Mouse (Mus musculus): ENCODE results near the gene Palm2.
"Not testable (repeated sequence)": the region's sequence is repeated elsewhere in the genome, so short reads cannot be mapped to it uniquely, and the experiment has no call there.

Palm2 gene

DNA sequence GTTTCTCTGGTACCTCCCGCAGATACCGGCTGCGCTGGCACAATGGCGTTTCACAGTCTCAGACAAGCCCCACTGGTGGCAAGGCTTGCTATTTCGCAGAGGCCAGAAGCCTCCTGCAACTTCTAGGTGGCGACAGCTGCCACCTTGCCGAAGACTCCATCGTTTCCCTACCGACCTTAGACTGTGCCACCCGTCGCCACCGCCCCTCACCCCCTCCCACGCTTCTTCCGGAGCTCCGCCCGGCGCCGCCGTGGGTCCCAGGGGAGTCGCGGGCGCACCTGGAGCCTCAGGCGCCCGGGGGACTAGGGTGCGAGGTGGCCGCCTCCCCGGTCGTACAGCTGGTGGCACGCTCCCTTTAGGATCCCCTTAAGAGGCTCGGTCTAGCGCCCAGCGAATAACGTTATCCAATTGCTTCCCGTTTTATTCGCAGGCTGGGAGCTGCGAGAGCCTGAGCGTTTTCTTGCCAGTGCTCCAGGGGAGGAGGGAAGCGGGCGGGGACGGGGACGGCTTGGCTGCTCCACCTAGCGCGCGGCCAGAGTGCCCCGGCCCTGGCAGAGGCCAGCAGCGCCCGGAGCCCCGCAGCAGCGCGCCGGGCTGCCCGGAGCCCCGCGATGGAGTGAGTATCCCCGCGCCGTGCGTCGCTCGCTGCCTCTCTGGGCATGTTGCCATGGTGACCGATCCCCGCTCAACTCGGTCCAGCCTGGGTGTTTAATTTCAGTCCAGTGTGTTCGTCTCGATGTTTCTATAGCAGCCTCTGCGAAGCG, at the start of gene Palm2:
Palm2 (plus strand) TSS at position 307 of the 764 bp plus-strand sequence.
- peak; percentile 57 for DNase-seq (ENCODE audit: low read depth)

DNA sequence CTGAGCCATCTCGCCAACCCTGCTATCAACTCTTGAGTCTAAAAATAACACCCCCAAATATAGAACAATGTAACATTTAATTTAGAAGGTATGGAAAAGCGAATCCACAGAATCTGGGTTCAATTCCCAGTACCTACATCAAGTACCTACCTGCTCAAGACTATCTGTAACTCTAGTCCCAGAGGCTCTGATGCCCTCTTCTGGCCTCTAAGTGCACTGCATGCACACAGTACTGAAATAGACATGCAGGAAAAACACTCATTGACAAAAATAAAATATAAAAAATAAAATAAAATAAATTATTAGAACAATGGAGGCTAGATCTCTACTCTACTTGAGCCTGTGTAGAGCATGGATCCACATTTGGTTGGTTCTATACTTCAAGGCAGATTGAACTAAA, 49.7 kb upstream of the Palm2 start:
- DNase-seq (ENCODE audit: low read depth), result peak; percentile 46

DNA sequence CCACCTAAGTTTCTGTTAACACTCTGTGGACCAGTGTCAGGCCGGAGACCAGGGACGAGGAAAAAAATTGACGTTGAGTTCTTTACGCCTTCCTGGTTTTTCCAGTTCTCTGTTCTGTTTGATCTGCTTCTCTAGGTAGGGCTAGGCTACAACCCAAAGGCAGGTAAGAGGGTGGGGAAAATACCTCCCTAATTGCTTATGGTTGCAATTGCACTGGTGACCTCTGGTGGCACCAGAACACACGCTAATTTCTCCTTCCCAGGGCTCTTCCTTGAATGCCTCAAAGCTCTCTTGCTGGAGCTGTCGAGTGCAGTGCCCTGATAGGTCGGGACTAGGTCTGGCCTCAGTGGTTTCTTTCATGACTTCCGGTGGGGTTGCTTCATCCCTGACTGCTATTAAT, 42.9 kb upstream of the Palm2 start:
- no peak for DNase-seq (ENCODE audit: low read depth)

DNA sequence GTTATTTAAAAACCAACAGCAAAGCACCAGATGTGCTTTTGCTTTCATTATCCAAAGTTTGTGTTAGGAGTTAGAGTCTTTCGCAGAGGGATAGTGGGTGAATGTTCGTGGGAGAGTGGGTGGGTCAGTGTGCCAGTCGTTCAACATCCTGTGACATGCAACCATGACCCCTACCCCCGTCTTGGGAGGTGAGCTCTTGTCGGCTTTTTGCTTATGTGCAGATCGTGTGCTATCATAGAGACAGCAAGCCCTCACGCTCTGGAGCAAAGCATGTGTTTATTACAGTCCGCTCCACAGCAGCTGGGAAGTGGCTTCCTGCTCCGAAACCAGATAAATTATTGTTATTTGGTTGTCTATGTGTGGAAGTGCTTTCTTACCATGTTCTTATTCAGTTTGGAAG, 37.6 kb upstream of the Palm2 start:
- DNase-seq (ENCODE audit: low read depth), result no peak

DNA sequence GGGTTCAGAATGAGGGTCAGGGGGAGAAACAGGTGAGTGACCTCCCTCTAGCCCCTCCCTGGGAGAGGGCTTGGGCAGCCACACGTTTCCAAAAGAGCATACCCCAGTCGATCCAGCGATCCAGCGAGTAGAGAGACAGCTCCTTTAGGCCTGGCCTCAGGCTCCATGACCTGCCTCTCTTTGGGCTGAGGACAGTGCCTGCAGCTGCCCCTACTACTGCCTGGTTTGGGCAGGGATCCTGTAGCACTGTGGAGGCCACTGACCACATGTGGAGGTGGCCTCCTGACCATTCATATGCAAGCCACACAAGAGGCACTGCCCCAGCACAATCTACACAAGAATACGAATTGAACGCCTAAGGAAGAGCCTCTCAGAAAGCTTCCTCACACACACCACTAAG, 21.7 kb upstream of the Palm2 start:
- not testable (repeated sequence) for DNase-seq (ENCODE audit: low read depth)

DNA sequence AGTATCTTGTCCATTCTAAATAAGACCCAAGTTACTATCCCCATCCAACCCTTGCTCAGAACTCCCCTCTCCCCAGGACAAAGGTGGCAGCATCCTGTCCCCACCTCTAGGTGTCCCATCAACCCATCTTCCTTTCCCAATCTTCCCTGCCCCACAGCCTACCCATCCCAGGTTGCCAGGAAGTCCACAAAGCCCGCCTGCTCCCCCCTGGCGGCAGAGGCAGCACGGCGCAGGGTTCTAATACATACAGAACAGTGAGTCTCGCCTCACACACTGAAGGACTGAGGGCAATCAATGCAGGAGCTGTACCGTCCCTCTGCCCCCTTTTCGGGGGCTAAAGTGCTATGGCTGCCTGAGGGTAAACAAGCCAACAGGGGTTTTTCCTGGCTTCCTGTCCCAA, 21.0 kb upstream of the Palm2 start:
- DNase-seq (ENCODE audit: low read depth), result no peak

DNA sequence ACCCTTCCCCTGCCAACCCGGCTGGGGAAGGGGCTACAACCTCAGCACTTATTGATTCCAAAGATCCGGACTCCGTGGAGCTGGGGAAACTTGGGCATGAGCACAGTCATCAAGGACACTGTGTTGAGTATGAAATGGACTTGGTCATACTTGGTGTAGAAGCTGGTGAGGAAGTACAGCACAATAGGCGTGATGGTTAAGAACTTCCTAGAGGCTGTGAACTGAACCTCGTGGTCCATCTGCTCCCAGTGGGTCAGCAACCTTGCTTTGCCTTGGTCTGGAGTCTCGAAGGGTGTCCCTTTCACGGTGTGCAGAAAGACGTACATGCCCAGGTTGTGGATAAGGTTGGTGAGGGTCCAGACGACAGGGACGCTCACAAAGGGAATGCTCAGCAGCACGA, 20.4 kb upstream of the Palm2 start:
- not testable (repeated sequence) for DNase-seq (ENCODE audit: low read depth)

DNA sequence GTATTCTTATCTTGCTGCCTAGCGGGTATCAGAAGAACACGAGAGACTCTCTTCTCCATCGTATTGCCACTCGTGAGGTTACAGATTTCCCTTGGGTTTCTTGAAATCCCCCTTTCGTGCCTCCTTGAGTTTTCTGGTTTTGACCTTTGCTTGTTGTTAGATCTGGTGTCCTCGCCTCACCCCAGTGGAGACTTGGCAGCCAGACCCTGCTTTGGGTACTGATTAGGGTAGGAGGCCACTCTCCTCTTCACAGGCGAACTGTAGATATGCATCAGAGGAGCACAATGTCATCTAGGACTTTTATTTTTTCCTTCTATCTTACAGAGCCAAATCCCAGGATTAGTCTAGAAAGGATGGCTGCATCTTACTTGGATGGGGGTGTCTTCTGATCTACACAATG, 10.0 kb upstream of the Palm2 start:
- no peak for DNase-seq (ENCODE audit: low read depth)

DNA sequence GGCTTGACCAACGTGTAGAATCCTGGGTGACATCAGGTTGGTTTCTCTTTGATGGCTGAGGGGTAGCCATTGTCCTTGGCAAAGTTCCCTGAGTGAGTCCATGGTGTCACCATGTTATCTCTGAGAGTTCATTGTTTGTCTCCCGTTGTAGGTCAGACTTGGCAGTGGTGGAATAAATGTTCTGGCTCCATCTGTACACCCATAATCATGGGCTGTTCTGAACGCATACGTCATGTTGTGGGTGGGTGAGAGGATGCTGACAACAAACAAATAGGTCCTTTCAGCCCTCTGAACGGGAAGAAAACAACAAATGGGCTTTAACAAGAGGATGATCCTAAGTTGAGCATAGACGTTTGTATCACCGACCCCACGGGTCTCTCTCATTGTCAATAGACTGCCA, 5.7 kb upstream of the Palm2 start:
- DNase-seq (ENCODE audit: low read depth), result no peak

DNA sequence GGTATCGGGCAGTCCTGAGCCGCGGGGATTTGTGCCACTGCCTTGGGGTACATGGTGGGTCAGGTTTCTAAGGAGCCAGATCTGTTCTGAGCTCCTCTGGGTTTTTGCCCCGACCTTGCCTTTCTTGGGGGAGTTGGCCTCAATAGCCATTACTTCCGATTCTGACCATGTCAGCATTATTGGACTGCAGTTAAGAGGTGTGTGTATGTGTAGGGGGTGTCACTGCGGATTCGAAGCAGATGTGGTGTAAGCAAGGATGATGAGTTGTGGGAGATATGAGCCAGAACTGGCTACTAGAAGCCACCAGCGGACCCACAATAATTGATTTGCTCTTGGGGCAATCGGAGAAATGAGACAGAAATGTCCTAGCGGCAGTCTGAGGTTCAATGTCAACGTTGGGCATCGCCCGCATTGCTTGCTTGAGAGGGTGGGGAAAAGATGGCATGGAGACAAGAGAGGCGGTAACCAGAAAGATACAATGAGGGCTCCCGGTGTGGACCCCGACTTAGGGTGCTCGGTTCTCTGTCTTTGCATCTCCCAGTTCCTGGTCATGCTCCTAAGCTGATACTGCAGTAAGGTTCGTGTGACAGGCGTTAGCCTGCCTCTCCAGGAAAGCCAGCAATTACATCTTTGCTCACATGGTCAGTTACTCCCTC, 786 bp downstream of the Palm2 start:
- DNase-seq (ENCODE audit: low read depth), result no peak

DNA sequence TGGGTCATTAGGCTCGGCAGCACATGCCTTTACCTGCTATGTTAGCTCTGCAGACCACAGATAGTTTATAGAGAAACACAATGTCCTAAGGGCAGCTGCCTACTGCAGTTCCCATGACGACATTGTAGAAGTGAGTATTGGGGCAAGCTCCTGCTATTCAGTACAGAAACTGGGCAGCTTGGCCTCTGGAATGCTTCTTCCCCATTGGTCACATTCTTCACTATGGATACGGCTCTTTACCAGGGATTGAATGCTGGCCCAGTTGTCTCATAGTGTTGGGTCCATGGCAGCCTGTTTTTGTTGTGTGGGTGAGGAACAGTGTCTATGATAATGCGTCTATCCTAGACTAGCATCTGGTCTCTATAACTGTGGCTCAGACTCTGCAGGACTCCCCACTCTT, 2.2 kb downstream of the Palm2 start:
- no peak for DNase-seq (ENCODE audit: low read depth)

DNA sequence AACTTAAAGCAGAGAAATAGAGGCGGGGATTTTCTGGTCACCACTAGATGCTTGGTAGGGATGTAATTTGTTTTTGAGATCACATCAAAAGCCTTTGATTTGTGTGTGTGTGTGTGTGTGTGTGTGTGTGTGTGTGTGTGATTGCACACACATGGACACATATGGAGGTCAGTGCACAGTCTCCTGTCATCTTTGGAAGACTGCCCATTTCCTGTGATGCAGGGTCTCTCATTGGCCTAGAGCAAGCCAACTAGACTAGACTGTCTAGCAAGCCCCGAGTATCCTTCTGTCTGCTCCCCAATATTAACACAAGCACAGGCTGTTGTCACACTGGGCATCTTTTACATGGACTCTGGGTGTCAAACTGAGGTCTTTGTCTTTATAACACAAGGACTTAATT, 12.0 kb downstream of the Palm2 start:
- DNase-seq (ENCODE audit: low read depth), result no peak

DNA sequence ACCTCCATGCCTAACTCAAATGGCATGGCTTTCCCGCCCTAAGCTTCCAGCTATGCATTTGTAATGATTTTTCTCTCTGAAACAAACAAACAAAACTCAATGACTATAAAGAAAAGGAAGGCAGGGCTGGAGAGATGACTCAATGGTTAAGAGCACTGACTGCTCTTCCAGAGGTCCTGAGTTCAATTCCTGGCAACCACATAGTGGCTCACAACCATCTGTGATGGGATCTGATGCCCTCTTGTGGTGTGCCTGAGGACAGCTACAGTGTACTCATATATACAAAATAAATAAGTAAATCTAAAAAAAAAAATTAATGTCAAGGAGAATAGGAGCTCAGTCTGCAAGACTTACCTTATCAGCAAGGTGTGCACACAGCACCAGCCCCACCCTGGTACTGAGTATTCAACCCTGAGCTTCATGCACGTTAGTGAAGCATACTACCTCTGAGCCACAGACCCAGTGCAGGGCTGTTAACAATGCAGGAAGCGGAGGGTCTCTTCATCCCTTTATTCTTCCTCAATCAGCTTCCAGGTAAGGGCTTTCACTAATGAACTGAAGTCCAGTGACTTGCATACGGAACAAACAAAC, 12.9 kb downstream of the Palm2 start:
- no peak for DNase-seq (ENCODE audit: low read depth)

DNA sequence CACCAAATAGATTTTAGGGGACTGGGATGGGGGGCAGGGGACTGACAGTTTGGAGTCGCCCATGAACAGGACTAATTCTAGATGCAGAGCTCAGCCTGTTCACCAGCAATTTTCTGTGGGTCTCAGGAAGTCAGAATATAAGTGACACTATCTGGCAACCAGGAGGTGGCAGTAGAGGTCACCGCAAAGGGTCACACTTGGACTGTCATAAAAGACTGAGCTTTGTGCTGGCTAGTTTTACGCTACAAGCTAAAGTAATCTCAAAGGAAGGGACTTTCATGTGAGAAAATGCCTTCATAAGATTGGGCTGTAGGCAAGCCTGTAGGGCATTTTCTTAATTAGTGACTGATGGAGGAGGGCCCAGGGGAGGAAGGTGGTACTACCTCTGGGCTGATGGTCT, 17.8 kb downstream of the Palm2 start:
- DNase-seq (ENCODE audit: low read depth), result peak; percentile 77

DNA sequence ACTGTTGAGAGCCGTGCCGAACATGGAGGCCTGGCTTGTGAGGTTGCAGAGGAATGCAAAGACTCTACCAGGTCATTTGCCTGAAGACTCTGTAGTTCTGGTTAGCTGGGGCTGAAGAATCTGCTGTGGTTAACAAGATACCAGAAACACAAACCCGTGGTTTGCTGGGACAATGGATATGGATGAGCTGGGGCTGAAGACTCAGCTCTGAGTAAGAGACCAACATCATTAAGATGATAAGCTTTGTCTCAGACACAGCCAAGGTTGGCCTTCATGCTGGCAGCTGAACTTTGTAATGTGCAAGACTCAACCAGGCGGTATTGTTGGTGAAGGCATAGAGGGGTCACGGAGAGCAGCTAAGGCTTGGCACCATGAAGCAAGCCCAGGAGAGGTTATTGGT, 18.6 kb downstream of the Palm2 start:
- no peak for DNase-seq (ENCODE audit: low read depth)

DNA sequence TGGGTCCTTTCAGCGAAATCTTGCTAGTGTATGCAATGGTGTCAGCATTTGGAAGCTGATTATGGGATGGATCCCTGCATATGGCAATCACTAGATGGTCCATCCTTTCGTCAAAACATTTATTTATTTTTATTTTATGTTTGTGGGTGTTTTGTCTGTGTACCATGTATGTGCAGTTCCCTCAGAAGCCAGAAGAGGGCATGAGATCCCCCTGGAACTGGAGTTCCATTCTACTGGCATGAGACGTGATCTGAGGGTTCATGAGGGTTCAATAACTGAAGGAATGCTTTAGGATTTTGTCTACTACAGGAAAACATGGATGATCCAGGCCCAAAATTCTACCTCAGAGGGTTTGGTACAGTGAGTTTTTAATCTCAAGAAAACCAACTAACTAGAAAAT, 28.3 kb downstream of the Palm2 start:
- DNase-seq (ENCODE audit: low read depth), result peak; percentile 72

DNA sequence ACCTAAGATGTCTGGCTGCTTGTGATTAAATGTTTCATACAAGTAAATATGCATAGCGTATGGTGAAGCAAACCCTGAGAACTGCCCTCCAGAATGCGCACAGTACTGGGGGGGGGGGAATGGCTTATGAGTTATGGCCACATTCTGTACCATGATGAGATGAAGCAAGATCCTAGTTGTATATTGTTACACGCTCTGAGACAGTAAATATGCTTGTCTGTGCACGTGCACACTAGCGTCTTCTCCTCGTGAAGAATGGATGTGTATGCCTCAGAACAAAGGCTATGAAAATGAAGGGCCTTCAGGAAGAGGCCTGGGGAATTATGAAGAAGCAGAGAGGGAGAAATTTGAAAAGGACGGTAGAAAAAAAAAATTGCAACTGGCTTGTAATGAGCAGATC, 48.4 kb downstream of the Palm2 start:
- no peak for DNase-seq (ENCODE audit: low read depth)

DNA sequence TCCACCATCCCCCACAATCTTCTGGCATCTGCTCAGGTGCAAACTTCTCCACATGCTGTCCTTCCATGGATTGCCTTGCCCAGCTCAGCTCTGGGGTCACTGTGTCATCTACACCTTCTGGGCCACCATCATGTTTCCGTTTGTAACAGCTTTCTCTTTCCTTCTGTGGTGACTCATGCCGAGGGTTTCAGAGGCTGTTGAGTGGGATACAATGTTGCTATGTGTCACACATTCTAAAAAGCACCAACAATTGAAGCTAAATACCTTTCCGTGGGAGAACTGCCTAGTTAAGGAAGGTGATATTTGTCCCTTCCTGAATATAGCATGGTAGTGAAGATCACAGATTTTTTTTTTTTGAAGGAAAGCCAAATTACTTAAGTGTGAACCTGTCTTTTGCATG, 52.3 kb downstream of the Palm2 start:
- no peak for DNase-seq (ENCODE audit: low read depth)

DNA sequence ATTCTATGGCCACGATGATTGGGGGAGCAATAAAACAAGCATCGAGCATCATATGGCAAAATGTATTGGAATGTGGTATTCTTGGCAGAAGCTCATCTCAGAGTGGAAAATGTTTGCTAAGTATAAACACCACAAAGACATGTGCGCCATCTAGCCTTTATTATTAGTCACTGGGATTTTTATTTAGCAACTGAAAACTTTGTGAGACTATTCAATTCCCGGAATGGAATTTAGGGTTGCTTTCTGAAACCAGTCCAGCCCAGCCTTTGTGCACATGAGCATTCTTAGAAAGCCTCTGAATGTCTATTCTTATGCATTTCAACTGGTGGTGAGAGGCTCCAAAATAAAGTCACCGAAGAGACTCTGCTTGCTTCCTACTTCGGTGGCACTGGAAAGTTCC, 55.8 kb downstream of the Palm2 start:
- peak; percentile 90 for DNase-seq (ENCODE audit: low read depth)

DNA sequence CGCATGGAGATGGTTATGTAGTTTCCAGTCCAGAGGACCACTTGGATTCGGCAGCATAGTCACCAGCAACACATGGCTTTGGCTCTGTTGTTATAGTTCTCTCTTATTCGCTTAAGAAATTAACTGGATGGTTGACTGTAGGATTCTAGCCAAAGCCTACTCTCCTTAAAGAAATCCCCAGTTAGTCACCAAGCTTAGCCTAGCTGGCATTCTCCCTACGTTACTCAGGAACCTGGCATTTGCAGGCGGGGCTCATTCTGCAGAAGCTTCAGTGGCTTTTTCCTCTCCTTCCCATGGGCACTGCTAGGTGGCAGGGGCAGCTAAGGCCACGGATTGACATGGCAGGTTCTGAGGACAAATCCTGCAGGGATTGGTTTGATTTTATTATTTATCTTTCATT, 70.7 kb downstream of the Palm2 start:
- peak; percentile 81 for DNase-seq (ENCODE audit: low read depth)

DNA sequence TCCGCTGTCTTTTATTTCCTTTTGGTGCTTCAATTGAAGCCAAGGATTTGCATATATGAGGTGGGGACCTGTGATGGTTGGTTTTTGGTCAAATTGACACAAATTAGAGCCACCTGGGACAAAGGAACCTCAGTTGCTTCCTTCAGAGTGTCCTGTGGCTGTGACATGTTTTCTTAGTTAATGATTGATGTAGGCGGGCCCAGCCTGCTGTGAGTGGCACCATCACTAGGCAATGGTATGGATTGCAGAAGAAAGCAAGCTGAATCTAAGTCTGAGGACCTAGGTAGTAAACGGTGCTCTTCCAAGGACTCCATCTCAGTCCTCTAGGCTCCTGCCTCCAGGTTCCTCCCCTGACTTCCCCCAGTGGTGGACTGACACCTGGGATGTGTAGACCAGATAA, 76.5 kb downstream of the Palm2 start:
- DNase-seq (ENCODE audit: low read depth), result no peak

DNA sequence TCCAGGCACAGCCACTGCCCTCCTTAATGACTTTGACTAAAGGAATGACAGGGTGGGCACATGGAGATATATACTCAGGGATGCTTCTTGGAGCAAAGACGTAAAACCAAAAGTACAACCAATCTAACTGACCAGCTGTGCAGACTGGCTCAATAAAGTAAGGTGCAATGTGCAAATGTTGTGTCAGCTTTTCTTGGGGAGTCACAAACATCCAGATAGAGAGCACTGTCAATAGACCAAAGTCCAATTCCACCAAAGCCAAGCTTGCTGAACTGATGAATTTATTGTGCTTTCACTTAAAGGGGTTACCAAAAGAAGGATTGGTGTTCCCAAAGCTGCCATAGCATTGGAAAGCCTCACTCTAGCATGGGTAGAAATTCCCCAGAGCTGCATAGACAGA, 77.7 kb downstream of the Palm2 start:
- DNase-seq (ENCODE audit: low read depth), result no peak

DNA sequence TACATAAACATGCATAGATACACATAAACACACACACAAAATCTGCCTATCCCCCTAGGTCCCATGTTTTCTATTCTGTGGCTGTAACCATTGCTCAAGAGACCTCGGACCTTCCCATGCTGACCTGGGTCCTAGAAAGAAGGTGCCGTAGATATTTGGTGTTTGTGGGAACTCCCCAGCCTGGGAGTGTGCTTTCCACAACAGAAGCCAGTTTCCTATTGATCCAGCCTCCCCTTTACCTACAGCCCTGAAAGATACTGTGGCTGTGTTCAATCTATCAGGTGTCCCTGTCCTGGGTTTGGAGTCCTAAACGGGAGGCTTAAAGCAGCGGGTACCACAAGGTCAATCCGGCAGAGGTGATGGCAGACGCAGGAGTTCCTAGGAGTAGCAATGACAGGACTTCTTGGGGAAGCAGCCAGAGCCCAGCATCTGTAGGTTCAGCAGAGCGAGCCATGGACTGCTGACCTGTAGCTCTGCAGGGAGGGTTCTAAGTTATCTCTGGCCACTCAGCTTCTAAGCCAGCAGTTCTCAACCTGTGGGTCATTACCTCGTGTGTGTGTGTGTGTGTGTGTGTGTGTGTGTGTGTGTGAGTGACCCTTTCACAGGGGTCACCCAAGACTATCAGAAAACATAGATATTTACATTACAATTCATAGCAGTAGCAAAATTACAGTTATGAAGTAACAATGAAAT, 79.3 kb downstream of the Palm2 start:
- DNase-seq (ENCODE audit: low read depth), result no peak
